Mouse (Mus musculus): ENCODE results near the gene Ubqln4. TPM values are rescaled to one million over a fixed set of nuclear protein-coding genes. Genes with fewer than 3 reads are reported as not detected.
"Not testable (repeated sequence)": the region's sequence is repeated elsewhere in the genome, so short reads cannot be mapped to it uniquely, and the experiment has no call there.

Gene Ubqln4
- total RNA-seq, 2 experiments from 2014 or later = 143 to 147 TPM

DNA sequence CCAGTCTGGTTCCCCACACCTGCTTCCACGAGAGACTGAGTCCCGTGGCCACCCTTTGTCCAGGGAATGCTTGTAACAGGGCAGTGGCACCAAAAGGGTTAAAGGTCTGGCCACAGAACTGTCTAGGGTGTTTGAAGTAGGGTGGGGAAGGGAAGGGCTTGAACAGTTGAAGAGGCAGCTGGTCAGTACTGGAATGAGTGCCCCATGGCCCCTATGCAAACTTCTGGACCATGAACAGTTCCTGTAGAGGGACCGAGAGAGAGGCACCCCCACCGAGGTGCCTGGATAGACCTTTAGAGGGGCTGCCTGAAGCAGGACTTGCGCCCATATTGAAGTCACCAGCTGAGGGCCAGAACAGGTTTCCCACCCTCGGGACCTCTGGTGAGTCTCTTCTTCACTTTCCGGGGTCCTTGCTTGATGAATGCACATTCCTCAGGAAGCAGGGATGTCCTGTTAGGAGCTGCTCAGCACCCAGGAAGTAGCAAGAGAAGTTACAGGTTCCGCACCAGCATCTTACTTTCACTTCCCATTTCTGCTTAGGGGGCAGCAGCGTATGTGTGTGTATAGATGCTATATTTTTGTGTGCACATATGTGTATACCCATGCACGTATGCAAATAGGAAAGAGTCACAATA, 39.5 kb downstream of the Ubqln4 start:
- DNase-seq (ENCODE audit: low spot score in 2 of 2) = no peak

DNA sequence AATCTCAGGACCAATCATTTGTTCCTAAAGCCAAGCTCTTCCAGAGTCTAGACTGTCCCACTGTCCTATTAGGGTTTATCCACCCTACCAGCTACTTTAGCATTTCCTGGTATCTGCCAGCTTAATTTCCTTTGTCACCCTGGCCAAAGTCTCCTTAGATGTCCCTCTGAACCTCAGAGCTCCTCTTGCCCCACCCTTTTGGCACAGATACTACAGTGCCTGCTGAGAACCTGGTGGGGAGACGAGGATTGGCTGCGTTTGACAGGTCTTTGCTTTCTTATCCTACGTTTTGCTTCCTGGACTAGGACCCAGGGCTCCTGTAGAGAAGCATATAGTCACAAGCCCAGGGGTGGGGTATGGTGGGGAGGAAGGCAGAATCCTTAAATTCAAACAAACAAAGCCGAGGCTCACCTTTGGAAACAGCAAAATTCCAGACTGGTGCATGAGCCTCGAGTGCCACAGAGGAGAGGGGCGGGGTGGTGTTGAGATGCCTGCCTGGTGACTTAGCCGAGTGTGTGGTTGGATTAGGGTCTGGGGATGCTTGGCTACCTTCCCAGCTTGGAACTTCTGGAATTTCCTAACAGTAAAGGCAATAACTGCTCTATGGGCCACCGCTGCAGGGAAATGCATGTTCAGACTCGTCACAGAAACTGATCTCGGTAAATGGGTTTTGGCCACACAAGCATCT, 40.5 kb downstream of the Ubqln4 start:
- no peak for DNase-seq (ENCODE audit: low spot score in 2 of 2)

DNA sequence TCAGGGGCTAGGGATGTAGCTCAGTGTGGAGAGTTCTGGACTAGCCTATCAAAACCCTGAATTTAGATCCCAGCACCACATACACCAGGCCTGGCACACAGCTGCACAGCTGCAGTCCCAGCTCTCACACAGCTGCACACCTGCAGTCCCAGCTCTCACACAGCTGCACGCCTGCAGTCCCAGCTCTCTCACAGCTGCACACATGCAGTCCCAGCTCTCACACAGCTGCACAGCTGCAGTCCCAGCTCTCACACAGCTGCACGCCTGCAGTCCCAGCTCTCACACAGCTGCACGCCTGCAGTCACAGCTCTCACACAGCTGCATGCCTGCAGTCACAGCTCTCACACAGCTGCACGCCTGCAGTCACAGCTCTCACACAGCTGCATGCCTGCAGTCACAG, 43.0 kb downstream of the Ubqln4 start:
- not testable (repeated sequence) for DNase-seq (ENCODE audit: low spot score in 2 of 2)

DNA sequence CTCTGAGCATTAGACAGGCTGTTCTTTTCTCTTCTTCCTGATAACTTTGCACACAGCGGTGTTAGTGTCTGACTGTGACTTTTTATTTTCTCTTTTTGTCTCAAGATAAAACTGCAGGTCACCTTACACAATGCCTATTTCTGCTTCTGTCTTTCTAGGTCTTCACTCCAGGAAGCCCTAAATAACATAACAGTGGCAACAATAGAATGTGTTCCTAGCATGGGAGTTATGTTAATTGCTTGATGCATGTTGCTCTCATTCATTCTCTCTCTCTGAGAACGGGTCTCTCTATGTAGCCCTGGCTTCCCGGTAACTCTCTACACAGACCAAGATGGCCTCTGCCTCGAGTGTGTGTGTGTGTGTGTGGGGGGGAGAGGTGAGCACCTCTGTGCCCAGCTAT, 48.9 kb downstream of the Ubqln4 start:
- no peak for DNase-seq (ENCODE audit: low spot score in 2 of 2)

DNA sequence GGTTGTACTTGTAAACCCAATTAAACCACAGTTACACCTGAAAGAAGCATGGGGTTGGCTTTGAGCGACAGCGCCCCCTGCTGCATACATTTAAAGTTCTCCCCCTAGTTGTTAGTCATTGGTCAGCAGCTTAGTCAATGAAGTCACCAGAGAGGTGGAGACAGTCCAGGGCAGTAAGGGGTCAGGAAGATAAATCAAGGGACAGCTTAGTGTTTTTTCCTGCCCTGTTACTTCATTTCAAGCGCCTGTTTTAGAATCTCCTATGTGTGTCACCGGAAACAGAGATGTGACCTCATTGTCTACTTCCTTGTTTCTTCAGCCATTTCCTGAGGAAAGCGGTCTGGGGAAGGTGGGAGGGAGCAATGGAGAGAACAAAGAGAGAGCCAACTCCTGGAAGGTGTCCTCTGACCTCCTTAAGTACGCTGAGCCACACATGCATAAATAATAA, 50.2 kb downstream of the Ubqln4 start:
- peak; percentile 30 to 60 for DNase-seq (ENCODE audit: low spot score in 2 of 2)

DNA sequence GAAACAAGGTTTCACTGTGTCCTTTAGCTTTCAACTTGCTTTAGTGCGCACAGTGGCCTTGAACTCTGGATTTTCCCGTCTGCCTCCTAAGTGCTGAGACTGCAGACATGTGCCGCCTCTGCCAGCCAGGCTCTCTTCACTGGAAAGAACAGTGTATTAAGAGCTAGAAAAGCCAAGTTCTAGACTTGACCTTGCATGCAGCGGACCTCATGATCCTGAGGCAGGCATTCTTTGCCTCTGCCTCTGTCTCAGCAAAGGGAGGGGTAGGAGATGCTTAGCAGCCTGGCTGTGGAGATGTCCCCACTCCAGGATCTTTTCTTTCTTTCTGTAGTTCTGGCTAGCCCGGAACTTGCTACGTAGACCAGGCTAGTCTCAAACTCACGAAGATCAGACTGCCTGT, 51.3 kb downstream of the Ubqln4 start:
- DNase-seq (ENCODE audit: low spot score in 2 of 2) = no peak

DNA sequence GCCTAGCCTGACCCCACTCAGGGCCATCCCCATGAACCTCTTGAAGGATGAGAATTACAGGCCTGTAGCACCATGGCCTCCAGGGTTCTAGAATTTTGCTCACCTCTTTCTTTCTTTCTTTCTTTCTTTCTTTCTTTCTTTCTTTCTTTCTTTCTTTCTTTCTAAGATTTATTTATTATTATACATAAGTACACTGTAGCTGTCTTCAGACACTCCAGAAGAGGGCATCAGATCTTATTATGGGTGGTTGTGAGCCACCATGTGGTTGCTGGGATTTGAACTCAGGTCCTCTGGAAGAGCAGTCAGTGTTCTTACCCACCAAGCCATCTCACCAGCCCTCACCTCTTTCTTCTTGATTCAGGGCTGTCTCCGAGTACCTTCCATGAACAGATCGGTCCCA, 52.1 kb downstream of the Ubqln4 start, which contains the start of gene Arhgef2:
Gene Arhgef2, plus strand, starts transcription at position 301 of the 400 bp plus-strand sequence.
- not testable (repeated sequence) for DNase-seq (ENCODE audit: low spot score in 2 of 2)

DNA sequence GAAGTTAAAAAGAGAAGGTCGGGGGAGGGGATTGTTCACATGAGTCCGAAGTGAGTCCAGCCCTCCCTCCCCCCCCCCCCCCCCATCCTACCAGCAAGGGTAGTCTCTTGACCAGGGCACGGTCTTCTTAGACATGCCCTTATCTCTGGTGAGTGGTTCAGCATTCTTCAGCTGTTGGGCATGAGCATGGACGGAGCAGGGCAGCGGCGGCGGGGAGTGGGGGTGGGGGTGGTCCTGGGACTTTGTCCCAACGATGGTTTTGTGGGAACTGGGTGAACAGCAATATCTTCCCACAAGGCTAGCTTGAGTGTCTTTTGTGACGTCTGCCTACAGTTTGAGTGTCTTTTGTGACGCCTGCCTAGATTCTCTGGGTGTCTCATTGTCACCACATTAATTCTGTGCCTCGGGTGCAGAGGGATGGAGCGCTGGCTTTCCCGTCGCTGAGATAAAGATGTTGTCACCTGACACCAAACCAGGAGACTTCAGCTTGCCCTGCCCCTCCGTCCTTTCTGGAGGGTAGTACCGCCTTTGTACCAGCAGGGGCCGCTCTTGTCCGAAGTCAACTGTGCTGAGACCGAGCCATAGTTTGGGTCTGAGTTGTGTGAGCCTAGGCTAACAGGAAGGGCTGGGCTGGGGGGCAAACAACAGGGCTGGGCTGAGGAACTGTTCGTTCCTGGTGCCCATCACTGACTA, 53.7 kb downstream of the Ubqln4 start:
- peak; percentile 91 to 92 for DNase-seq (ENCODE audit: low spot score in 2 of 2)

DNA sequence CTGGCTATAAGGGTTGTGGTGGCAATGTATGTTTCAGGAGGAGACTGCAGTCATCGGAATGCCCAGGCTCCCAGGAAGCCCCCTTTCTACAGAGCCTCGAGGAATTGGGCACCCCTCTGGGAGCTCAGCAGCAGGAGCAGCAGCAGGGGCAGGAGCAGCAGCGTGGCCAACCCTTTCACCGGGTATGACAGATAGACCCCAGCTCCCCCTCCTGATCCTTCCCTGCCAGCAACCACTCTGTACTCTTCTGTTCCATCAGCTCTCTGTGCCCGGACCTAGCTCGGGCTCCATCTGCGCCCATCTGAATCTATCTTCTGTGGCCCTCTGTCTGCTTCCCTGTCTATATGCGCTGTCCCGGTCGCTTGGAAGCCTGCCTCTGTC, 54.2 kb downstream of the Ubqln4 start:
- DNase-seq (ENCODE audit: low spot score in 2 of 2) = no peak

DNA sequence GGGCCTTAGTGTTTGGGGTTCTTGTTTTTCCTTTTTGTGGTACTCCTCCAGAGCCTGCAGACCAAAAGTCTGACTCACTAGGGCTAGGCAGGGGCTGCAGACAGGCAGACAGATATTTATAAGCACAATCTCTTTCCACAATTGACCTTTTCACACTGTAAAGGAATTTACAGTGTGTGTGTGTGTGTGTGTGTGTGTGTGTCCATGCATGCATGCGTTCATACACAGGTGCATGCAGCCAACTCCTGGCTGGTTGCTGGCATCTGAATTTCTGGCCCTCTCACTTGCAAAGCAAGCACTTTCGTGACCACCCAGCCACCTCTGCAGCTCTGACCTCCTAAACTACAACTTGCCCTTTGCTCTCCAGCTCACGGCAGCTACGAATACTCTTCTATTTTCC, 55.5 kb downstream of the Ubqln4 start:
- DNase-seq (ENCODE audit: low spot score in 2 of 2) = no peak

DNA sequence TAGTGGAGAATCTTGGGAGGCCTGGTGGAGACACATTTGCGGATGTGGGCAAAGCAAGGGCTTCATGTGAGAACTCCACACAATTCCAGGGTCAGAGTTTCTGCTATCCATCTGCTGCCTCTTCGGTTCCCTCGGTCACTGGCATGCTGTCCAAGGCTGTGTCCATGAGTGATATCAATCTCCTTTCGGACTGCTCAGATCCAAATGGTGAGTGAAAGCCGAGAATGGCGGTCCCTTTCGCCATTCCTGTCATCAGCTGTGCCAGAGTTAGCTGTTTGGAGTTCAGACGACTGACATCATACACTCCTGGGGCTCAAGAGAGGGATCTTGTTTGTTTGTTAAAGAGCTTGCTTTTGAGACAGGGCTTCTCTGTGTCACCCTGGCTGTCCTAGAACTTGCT, 60.9 kb downstream of the Ubqln4 start:
- no peak for DNase-seq (ENCODE audit: low spot score in 2 of 2)

DNA sequence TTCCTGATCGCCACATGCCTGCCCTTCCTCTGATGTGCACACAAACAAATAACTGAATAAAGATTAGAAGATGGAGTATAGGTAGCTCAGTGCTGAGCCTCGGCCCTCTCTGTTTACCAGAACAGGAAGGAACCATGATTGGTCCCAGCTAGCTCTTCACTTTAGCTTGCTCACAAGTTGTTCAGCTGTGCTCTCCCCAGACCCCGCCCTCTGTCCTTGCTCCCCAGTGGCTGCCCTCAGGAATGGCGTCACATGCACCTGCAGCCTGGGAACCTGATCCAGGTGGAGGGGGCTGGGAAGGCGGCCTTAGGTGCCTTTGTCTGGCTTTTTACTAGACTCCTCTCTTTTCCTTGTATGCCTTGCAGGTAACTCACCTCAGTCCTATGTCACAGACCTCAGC, 61.6 kb downstream of the Ubqln4 start:
- DNase-seq (ENCODE audit: low spot score in 2 of 2) = no peak

DNA sequence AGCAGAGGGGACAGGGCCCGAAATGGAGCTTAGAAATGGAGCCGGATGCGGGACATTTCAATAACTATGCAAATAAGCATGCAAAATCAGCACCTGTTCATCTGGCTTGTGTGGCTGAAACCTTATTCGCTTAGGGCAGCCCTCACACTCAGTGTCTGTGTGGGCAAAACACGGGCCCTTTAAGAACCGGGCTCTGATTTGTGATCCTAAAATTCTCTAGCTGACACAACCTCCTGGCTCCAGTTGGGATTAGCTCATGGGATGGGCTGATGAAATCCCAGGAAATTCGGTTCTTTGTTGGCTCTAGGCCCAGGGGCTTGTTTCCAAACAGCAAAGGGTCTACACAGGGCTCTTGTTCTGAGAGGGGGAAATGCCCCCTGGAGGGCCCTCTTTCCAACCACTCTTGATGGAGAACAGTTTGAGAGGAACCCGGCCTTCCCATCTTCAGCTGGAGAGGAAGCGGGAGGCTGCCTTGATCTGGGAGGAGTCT, 62.4 kb downstream of the Ubqln4 start:
- DNase-seq (ENCODE audit: low spot score in 2 of 2) = no peak

DNA sequence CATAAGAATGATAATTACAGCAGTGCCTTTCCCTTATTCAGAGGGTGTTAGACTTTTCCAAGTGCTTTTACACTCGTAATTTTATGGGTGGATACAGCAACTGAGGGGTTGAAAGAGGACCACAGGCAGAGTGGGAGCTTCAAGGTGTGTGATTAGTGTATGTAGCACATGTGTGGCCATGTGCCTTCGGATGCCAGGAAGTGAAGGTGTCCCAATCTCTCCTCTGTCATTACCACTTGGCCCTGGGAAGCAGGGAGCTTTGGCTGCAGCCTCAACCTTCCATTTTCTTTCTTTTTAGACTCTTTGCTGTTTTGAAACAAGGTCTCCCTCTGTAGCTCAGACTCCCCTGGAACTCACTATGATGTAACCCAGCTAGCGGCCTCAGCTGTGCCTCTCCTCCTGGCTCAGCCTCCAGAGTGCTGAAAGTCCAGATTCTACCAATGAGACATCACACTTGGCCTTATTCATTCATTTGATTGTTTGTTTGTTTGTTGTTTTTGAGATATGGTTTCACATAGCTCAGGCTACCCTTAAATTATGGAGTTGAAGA, 63.5 kb downstream of the Ubqln4 start:
- no peak for DNase-seq (ENCODE audit: low spot score in 2 of 2)

DNA sequence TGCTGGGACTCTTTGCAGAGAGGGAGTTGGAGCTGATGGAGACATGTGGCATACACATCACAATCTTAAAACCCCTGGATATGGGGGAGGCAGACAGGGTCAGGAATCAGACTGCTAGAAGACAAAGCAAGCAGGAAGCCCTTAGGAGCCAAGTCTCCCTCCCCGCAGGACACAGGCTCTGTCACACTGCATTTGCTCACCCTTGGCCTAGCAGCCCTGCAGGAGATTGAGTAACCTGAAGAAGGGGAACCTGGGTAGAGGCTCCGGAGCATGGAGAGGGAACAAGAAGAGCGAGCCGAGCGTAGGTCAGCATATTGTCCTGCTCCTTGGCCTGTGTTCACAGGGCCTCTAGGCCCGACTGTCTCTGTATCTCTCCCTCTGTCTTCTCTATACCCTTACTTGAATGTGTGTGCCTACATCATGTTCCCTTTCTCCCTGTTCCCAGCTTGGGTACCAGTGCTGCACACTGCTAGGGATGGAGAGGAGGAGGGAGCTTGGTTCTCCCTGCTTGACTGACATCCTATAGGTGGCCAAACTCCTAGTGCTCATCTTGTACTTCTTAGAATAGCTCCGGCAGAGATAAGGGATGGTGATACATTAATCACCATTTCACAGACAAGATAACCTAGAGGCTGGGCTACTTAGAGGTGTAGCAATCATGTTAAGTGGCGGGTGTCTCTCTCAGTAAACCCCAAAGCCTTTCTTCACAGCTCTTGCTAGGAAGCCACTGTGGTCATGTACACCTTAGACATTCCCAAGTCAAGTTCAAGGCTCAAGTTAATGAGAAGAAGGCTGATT, 64.7 kb downstream of the Ubqln4 start:
- no peak for DNase-seq (ENCODE audit: low spot score in 2 of 2)

Small RNAs within 50 kb of the gene (microRNA-seq; reads per million reads assigned to microRNA genes)
- gene Mir1905 = 0 reads per million in 2 experiments

Other genes with a start within 250 kb of the Ubqln4 start
- 10 to 100 TPM; 85.6 to 87.3 TPM for gene Glmp, start 228.7 kb upstream of the Ubqln4 start, total RNA-seq (2021)
- 1 to 10 TPM in 1 of 2 experiments, under 1 TPM in 1; 0.96 to 2.4 TPM for gene Tmem79, start 217.6 kb upstream of the Ubqln4 start, total RNA-seq (2021)
- gene Smg5, start 217.5 kb upstream of the Ubqln4 start, total RNA-seq (2021) = 10 to 100 TPM; 80.1 to 81.7 TPM
- 10 to 100 TPM in 1 of 2 experiments, 1 to 10 TPM in 1; 8.6 to 11.0 TPM for gene Paqr6, start 189.2 kb upstream of the Ubqln4 start, total RNA-seq (2021)
- gene Bglap3, start 181.0 kb upstream of the Ubqln4 start, total RNA-seq (2021) = 1 to 10 TPM; 1.7 to 1.9 TPM
- gene Bglap2, start 175.1 kb upstream of the Ubqln4 start, total RNA-seq (2021) = 1 to 10 TPM in 1 of 2 experiments, not detected in 1; 2.0 TPM
- not detected for gene Bglap, start 169.3 kb upstream of the Ubqln4 start, total RNA-seq (2021)
- 1 to 10 TPM; 5.2 to 6.2 TPM for gene Pmf1, start 143.4 kb upstream of the Ubqln4 start, total RNA-seq (2021)
- 10 to 100 TPM; 77.0 to 78.9 TPM for gene Slc25a44, start 128.6 kb upstream of the Ubqln4 start, total RNA-seq (2021)
- gene Sema4a, start 92.6 kb upstream of the Ubqln4 start, total RNA-seq (2021) = 10 to 100 TPM; 70.4 to 76.5 TPM
- 10 to 100 TPM; 61.3 to 67.9 TPM for gene Lmna, start 43.8 kb upstream of the Ubqln4 start, total RNA-seq (2021)
- gene Mex3a, start 21.4 kb upstream of the Ubqln4 start, total RNA-seq (2021) = 1 to 10 TPM; 2.7 to 3.1 TPM
- gene Rab25, start 5.5 kb upstream of the Ubqln4 start, total RNA-seq (2021) = not detected
- gene Lamtor2, start 684 bp upstream of the Ubqln4 start, total RNA-seq (2021) = 100 to 1,000 TPM; 104 to 115 TPM
- gene Ssr2, start 22.1 kb downstream of the Ubqln4 start, total RNA-seq (2021) = 10 to 100 TPM; 87.6 to 89.5 TPM
- gene Arhgef2, start 52.2 kb downstream of the Ubqln4 start, total RNA-seq (2021) = 100 to 1,000 TPM; 219 to 239 TPM
- not detected for gene Rxfp4, start 99.4 kb downstream of the Ubqln4 start, total RNA-seq (2021)
- gene Khdc4, start 132.0 kb downstream of the Ubqln4 start, total RNA-seq (2021) = 10 to 100 TPM; 56.8 to 57.8 TPM
- gene Rit1, start 163.1 kb downstream of the Ubqln4 start, total RNA-seq (2021) = 10 to 100 TPM; 41.4 to 42.9 TPM
- 100 to 1,000 TPM; 511 to 528 TPM for gene Syt11, start 221.4 kb downstream of the Ubqln4 start, total RNA-seq (2021)

Data from left cerebral cortex, adult 18-20 months (tissue).